Mouse (Mus musculus) heart, embryonic 10.5 days (tissue): ENCODE measurements around the gene Mccc1. TPM values are rescaled to one million over a fixed set of nuclear protein-coding genes. Genes with fewer than 3 reads are reported as not detected.

ENCODE experiments used
- DNase-seq: peaks from one replicate; pipeline ENCODE4 v3.0.0-alpha.2; 2017; ENCODE audit warnings: low spot score
- H3K27ac ChIP-seq: fragments of 300-500 bp; sonication (generic); 2 replicates; pipeline ENCODE4 v1.5.1; 2016; ENCODE audit warnings: mild to moderate bottlenecking
- H3K27me3 ChIP-seq: fragments of 300-500 bp; sonication (generic); 2 replicates; pipeline ENCODE4 v1.6.1; 2016; ENCODE audit warnings: mild to moderate bottlenecking; ENCODE audit not compliant: poor library complexity, insufficient read depth, severe bottlenecking
- H3K36me3 ChIP-seq: fragments of 300-500 bp; sonication (generic); 2 replicates; pipeline ENCODE4 v1.6.1; 2016; ENCODE audit warnings: mild to moderate bottlenecking, moderate library complexity
- H3K4me1 ChIP-seq: fragments of 300-500 bp; sonication (generic); 2 replicates; pipeline ENCODE4 v1.6.1; 2016; ENCODE audit warnings: mild to moderate bottlenecking
- H3K4me3 ChIP-seq: fragments of 300-500 bp; sonication (generic); 2 replicates; pipeline ENCODE4 v1.5.1; 2016; ENCODE audit warnings: mild to moderate bottlenecking, moderate library complexity
- H3K9me3 ChIP-seq: fragments of 300-500 bp; sonication (generic); 2 replicates; pipeline ENCODE4 v1.6.1; 2016; ENCODE audit warnings: mild to moderate bottlenecking, moderate library complexity
- WGBS: fragments of 180-500 bp; shearing (Covaris S2); methylation state at CpG from one replicate; pipeline ENCODE4 v1.1.7; 2016; 5-methylcytosine and 5-hydroxymethylcytosine counted together
- polyA plus RNA-seq: library from polyadenylated mRNA; unstranded; fragments of >200 nt; fragmentation: Nextera tagmentation; extraction: Ambion mirVana; gene quantifications from 2 replicates; pipeline ENCODE4 v1.2.1, GENCODE M21; 2016

Mccc1 gene
- polyA plus RNA-seq, result 45.5 and 48.9 TPM in 2 replicates

GRCm38 (mm10) chr3:36000275-36001239, at the start of gene Mccc1:
TSS of gene Mccc1 (minus strand) at chr3:36000678.
- 6% methylated on average over 39 of the region's 39 CpGs for WGBS
- H3K36me3 ChIP-seq, result no peaks in the 10 kb centered on the region
- DNase-seq, result peak; percentile 97
- no peaks in the 10 kb centered on the region for H3K27me3 ChIP-seq
- peaks cover 2% of the 10 kb centered on the region; the same call in 1 of the 2 replicates for H3K4me1 ChIP-seq
- no peaks in the 10 kb centered on the region for H3K9me3 ChIP-seq
- H3K27ac ChIP-seq, result peak within 1 kb of the TSS; percentile 92
- peak within 1 kb of the TSS; percentile 74 for H3K4me3 ChIP-seq

GRCm38 (mm10) chr3:36049106-36049505, 48.6 kb upstream of the Mccc1 start:
- H3K9me3 ChIP-seq, result no peaks in the 10 kb centered on the region
- H3K36me3 ChIP-seq, result no peaks in the 10 kb centered on the region
- H3K27ac ChIP-seq, result no peak overlapping the region
- DNase-seq, result no peak
- H3K4me1 ChIP-seq, result no peaks in the 10 kb centered on the region
- no peak overlapping the region for H3K4me3 ChIP-seq
- H3K27me3 ChIP-seq, result no peaks in the 10 kb centered on the region
- whole genome bisulfite sequencing, result 59% methylated on average over 1 of the region's 1 CpGs

- H3K27ac ChIP-seq, result no peak overlapping the region
- H3K4me3 ChIP-seq, result no peak overlapping the region
- 72% methylated on average over 4 of the region's 4 CpGs for WGBS
- no peak for DNase-seq
- no peaks in the 10 kb centered on the region for H3K9me3 ChIP-seq
- no peaks in the 10 kb centered on the region for H3K36me3 ChIP-seq
- no peaks in the 10 kb centered on the region for H3K4me1 ChIP-seq
- no peaks in the 10 kb centered on the region for H3K27me3 ChIP-seq
Observed at GRCm38 (mm10) chr3:36045086-36045485, 44.6 kb upstream of the Mccc1 start.

GRCm38 (mm10) chr3:36044520-36044919, 44.0 kb upstream of the Mccc1 start:
- Histone ChIP-seq H3K36me3 (no peaks in the 10 kb centered on the region), H3K27me3 (no peaks in the 10 kb centered on the region), H3K27ac (no peak overlapping the region), H3K4me1 (no peaks in the 10 kb centered on the region), H3K4me3 (no peak overlapping the region), H3K9me3 (no peaks in the 10 kb centered on the region)
- no peak for DNase-seq

GRCm38 (mm10) chr3:36031740-36032510, 31.4 kb upstream of the Mccc1 start:
- no peak overlapping the region for H3K4me3 ChIP-seq
- no peaks in the 10 kb centered on the region for H3K27me3 ChIP-seq
- no peaks in the 10 kb centered on the region for H3K9me3 ChIP-seq
- no peaks in the 10 kb centered on the region; the same call in 1 of the 2 replicates for H3K4me1 ChIP-seq
- 56% methylated on average over 6 of the region's 6 CpGs for WGBS
- no peak for DNase-seq
- H3K27ac ChIP-seq, result no peak overlapping the region
- no peaks in the 10 kb centered on the region for H3K36me3 ChIP-seq

GRCm38 (mm10) chr3:36029993-36030392, 29.5 kb upstream of the Mccc1 start:
- no peaks in the 10 kb centered on the region for H3K27me3 ChIP-seq
- DNase-seq, result no peak
- H3K27ac ChIP-seq, result no peak overlapping the region
- no peak overlapping the region for H3K4me3 ChIP-seq
- H3K36me3 ChIP-seq, result no peaks in the 10 kb centered on the region
- WGBS, result 81% methylated on average over 4 of the region's 4 CpGs
- H3K9me3 ChIP-seq, result no peaks in the 10 kb centered on the region
- H3K4me1 ChIP-seq, result no peaks in the 10 kb centered on the region; the same call in 1 of the 2 replicates

GRCm38 (mm10) chr3:36025732-36026131, 25.3 kb upstream of the Mccc1 start:
- WGBS, result 77% methylated on average over 6 of the region's 6 CpGs
- H3K36me3 ChIP-seq, result no peaks in the 10 kb centered on the region
- no peaks in the 10 kb centered on the region for H3K4me1 ChIP-seq

GRCm38 (mm10) chr3:36011239-36011638, 10.8 kb upstream of the Mccc1 start:
- Histone ChIP-seq H3K4me3 (no peak overlapping the region), H3K9me3 (no peaks in the 10 kb centered on the region), H3K4me1 (no peaks in the 10 kb centered on the region), H3K36me3 (no peaks in the 10 kb centered on the region), H3K27ac (no peak overlapping the region), H3K27me3 (no peaks in the 10 kb centered on the region)
- no peak for DNase-seq
- 63% methylated on average over 3 of the region's 3 CpGs for WGBS

More at GRCm38 (mm10) chr3:36025732-36026131, 25.3 kb upstream of the Mccc1 start:
- Histone ChIP-seq H3K9me3 (no peaks in the 10 kb centered on the region), H3K4me3 (no peak overlapping the region), H3K27me3 (no peaks in the 10 kb centered on the region), H3K27ac (no peak overlapping the region)
- no peak for DNase-seq

GRCm38 (mm10) chr3:36008411-36009154, 8.1 kb upstream of the Mccc1 start:
- Histone ChIP-seq H3K9me3 (no peaks in the 10 kb centered on the region), H3K4me3 (no peak overlapping the region), H3K36me3 (no peaks in the 10 kb centered on the region), H3K4me1 (no peaks in the 10 kb centered on the region), H3K27me3 (no peaks in the 10 kb centered on the region), H3K27ac (no peak overlapping the region)
- WGBS, result 72% methylated on average over 4 of the region's 4 CpGs
- DNase-seq, result no peak

- no peak overlapping the region for H3K27ac ChIP-seq
- 72% methylated on average over 4 of the region's 4 CpGs for WGBS
- H3K36me3 ChIP-seq, result no peaks in the 10 kb centered on the region
- no peak overlapping the region for H3K4me3 ChIP-seq
- DNase-seq, result no peak
- H3K4me1 ChIP-seq, result peaks cover 2% of the 10 kb centered on the region; the same call in 1 of the 2 replicates
- no peaks in the 10 kb centered on the region for H3K27me3 ChIP-seq
- no peaks in the 10 kb centered on the region for H3K9me3 ChIP-seq
Observed at GRCm38 (mm10) chr3:36004028-36004895, 3.8 kb upstream of the Mccc1 start.

- Histone ChIP-seq H3K27ac (peak overlapping the region; percentile 8; the same call in 1 of the 2 replicates), H3K9me3 (no peaks in the 10 kb centered on the region), H3K4me1 (peaks cover 8% of the 10 kb centered on the region; the same call in 1 of the 2 replicates), H3K4me3 (no peak overlapping the region), H3K27me3 (no peaks in the 10 kb centered on the region), H3K36me3 (peaks cover 23% of the 10 kb centered on the region)
- no peak for DNase-seq
- 51% methylated on average over 11 of the region's 11 CpGs for WGBS
Observed at GRCm38 (mm10) chr3:35994552-35995531, 5.6 kb downstream of the Mccc1 start.
